Mouse (Mus musculus): Measurements from ENCODE around the gene Dhx15.

Dhx15 gene

GRCm38 (mm10) chr5:52110808-52111663 lies 79.3 kb downstream of the Dhx15 start:
- DNase-seq (ENCODE audit: low read depth, low spot score): no peak
